Mouse (Mus musculus) kidney, postnatal 0 days (tissue): ENCODE results near the gene Cenpm. TPM values are rescaled to one million over a fixed set of nuclear protein-coding genes. Genes with fewer than 3 reads are reported as not detected.
"Not testable (repeated sequence)": the region's sequence is repeated elsewhere in the genome, so short reads cannot be mapped to it uniquely, and the experiment has no call there.

Experiments
- ATAC-seq: fragments of 200-750 bp; cut with Nextera tagmentation; replicated peaks from 2 replicates; pipeline ENCODE4 v1.8.0; 2017; ENCODE audit warnings: low read depth, moderate number of reproducible peaks, moderate TSS enrichment, moderate library complexity; ENCODE audit not compliant: low FRiP score
- DNase-seq: peaks from one replicate; pipeline ENCODE4 v3.0.0-alpha.2; 2016; ENCODE audit warnings: low spot score
- H3K27ac ChIP-seq: fragments of 300-500 bp; sonication (generic); 2 replicates; pipeline ENCODE4 v1.5.1; 2014; ENCODE audit warnings: mild to moderate bottlenecking
- H3K27me3 ChIP-seq: fragments of 300-500 bp; sonication (generic); 2 replicates; pipeline ENCODE4 v1.6.1; 2014; ENCODE audit warnings: low read length, mixed read lengths; ENCODE audit not compliant: insufficient read depth
- H3K36me3 ChIP-seq: fragments of 300-500 bp; sonication (generic); 2 replicates; pipeline ENCODE4 v1.6.1; 2014; ENCODE audit warnings: low read length, mixed read lengths; ENCODE audit not compliant: insufficient read depth
- H3K4me1 ChIP-seq: fragments of 300-500 bp; sonication (generic); replicated peaks from 2 replicates; pipeline ENCODE4 v1.6.1; 2014; ENCODE audit warnings: antibody characterized with exemption, low read length, mixed read lengths; ENCODE audit not compliant: insufficient read depth
- H3K4me2 ChIP-seq: fragments of 300-500 bp; sonication (generic); 2 replicates; pipeline ENCODE4 v1.6.1; 2014; ENCODE audit warnings: mild to moderate bottlenecking, low read length, moderate library complexity, mixed read lengths
- H3K4me3 ChIP-seq: fragments of 300-500 bp; sonication (generic); replicated peaks from 2 replicates; pipeline ENCODE4 v1.5.1; 2014; ENCODE audit warnings: low read depth, low read length
- H3K9ac ChIP-seq: fragments of 300-500 bp; sonication (generic); 2 replicates; pipeline ENCODE4 v1.6.1; 2014; ENCODE audit warnings: low read depth, low read length
- H3K9me3 ChIP-seq: fragments of 300-500 bp; sonication (generic); replicated peaks from 2 replicates; pipeline ENCODE4 v1.6.1; 2016; ENCODE audit warnings: low read length, inconsistent platforms, mixed read lengths
- CTCF ChIP-seq: IDR thresholded peaks from 2 replicates; pipeline ENCODE4 v1.5.1; 2016; ENCODE audit warnings: antibody characterized with exemption, low read depth, mild to moderate bottlenecking, moderate library complexity
- WGBS: fragments of 180-500 bp; shearing (Covaris S2); extraction: QIAGEN DNeasy Blood & Tissue Kit; methylation state at CpG from one replicate; pipeline ENCODE4 v1.1.7; 2014; 5-methylcytosine and 5-hydroxymethylcytosine counted together
- polyA plus RNA-seq: library from polyadenylated mRNA; unstranded; fragments of >200 nt; fragmentation: Nextera tagmentation; extraction: Ambion mirVana; gene quantifications from 2 replicates; pipeline ENCODE4 v1.2.1, GENCODE M21; 2015

Cenpm gene
- polyA plus RNA-seq, 1 experiment from 2014 or later, result 46.4 TPM

DNA sequence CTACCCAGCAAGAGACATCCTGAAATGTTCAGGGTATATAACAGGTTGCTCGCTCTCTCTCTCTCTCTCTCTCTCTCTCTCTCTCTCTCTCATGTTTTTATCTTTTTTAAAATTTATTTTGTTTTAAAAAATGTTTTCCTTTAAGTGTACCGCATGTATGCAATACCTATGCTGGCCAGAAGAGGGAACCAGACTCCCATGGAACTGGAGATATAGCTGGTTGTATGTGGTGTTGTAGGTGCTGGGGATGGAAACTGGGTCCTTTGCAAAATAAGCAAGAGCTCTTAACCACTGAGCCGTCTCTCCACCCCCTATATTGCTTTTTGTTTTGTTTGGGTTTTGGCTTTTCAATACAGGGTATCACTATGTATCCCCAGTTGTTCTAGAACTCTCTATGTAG is 7.0 kb upstream of the Cenpm start:
- Histone ChIP-seq H3K27ac (no peak overlapping the region), H3K4me3 (no peak overlapping the region), H3K4me1 (no peaks in the 10 kb centered on the region), H3K27me3 (no peaks in the 10 kb centered on the region), H3K4me2 (no peak overlapping the region), H3K36me3 (no peaks in the 10 kb centered on the region), H3K9ac (no peak overlapping the region), H3K9me3 (no peaks in the 10 kb centered on the region)
- TF ChIP-seq CTCF, result peak; percentile 48; the same call in 1 of the 2 replicates
- 95% methylated on average over 3 of the region's 3 CpGs for WGBS
- DNase-seq (no peak), ATAC-seq (no peak)

DNA sequence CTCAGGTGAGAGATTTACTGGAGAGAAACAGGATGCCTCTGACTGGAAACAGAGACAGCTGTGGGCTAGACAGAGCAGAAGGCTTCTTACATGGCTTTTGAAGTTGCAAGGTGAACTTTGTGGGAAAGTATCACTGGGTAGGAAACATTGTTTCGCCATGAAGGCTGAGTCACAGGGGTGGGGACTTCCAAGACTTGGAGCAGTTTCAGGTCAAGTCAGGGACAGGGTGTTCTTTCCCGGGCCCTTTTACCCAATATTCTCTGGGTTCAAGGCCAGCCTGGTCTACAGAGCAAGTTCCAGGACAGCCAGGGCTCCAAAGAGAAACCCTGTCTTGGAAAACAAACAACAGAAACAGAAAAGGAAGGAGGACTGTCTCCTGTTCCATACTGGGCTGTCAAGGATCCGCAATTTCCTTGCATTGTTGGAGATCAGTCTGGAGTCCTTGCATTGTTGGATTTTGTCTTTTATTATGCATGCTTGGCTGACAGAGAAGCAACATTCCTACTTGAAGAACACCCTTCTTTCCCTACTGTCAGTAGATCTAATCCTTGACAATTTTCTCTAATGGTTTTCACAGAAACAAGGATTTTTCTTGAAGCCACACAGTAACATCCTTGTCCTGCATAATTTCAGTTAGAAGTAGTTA is 2.7 kb upstream of the Cenpm start:
- no peak overlapping the region for H3K27ac ChIP-seq
- H3K4me2 ChIP-seq, result no peak overlapping the region
- 0 out of 2 replicates have a peak, but pooled peaks cover 5% of the 10 kb centered on the region for H3K4me1 ChIP-seq
- H3K36me3 ChIP-seq, result no peaks in the 10 kb centered on the region
- H3K9ac ChIP-seq, result no peak overlapping the region
- WGBS, result 67% methylated on average over 3 of the region's 3 CpGs
- H3K27me3 ChIP-seq, result no peaks in the 10 kb centered on the region
- DNase-seq (no peak), ATAC-seq (no peak)
- no peak for TF ChIP-seq CTCF
- H3K4me3 ChIP-seq, result no peak overlapping the region
- no peaks in the 10 kb centered on the region for H3K9me3 ChIP-seq

DNA sequence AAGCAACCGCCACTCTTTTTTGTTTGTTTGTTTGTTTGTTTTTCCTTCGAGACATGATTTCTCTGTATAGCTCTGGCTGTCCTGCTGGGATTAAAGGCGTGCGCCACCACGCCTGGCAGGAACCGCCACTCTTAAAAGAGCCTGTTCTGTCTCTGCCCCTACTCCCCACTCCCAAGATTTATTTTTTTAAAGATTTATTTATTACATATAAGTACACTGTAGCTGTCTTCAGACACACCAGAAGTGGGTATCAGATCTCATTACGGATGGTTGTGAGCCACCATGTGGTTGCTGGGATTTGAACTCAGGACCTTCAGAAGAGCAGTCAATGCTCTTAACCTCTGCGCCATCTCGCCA is 235 bp upstream of the Cenpm start:
- not testable (repeated sequence) for H3K4me1 ChIP-seq, DNase-seq, H3K36me3 ChIP-seq, H3K9me3 ChIP-seq, H3K27me3 ChIP-seq, H3K27ac ChIP-seq
- H3K9ac ChIP-seq, result peak overlapping the region; percentile 62; the same call in 1 of the 2 replicates
- peak overlapping the region; percentile 89 for H3K4me2 ChIP-seq
- 20% methylated on average over 9 of the region's 9 CpGs for WGBS
- peak; percentile 11; the same call in 1 of the 2 replicates for ATAC-seq
- peak overlapping the region; percentile 71 for H3K4me3 ChIP-seq

DNA sequence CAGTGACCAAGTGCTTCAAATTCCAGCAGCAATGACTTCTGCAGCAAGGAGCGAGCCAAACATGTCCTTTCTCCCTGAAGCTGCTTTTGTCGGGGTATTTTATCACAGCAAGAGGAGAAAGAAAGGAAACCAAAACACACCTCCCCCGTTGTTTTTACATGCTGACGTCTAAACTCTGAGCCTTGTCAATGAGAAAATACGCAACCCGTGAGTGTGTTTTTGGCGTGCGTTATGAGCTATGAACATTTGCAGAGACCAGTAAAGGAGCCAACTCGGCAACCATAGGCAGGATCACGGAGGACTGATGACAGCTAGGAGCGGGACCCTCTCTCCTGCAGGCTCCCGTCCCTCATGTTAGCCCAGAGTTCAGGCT is 820 bp downstream of the Cenpm start:
- WGBS, result 1% methylated on average over 12 of the region's 12 CpGs
- DNase-seq (no peak), ATAC-seq (no peak)
- no peaks in the 10 kb centered on the region for H3K9me3 ChIP-seq
- H3K4me1 ChIP-seq, result 0 out of 2 replicates have a peak, but pooled peaks cover 5% of the 10 kb centered on the region
- H3K36me3 ChIP-seq, result no peaks in the 10 kb centered on the region
- TF ChIP-seq CTCF, result no peak
- H3K4me2 ChIP-seq, result peak overlapping the region; percentile 89
- no peaks in the 10 kb centered on the region for H3K27me3 ChIP-seq
- H3K4me3 ChIP-seq, result peak overlapping the region; percentile 71
- no peak overlapping the region for H3K27ac ChIP-seq
- peak overlapping the region; percentile 62; the same call in 1 of the 2 replicates for H3K9ac ChIP-seq

DNA sequence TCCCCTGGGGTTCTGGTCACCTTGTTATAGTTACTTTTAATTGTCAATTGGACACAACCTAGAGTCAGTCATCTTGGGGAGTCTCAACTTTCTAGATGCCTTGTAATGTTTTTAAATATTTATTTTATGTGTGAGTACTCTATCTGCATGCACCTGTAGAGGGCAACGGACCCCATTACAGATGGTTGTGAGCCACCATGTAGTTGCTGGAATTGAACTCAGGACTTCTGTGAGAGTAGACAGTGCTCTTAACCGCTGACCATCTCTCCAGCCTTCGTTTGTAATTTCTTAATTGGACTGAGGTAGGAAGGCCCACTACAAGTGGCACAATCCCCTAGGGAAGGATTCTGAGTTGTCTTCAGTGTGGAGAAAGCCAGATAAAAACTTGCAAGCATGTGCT is 1.2 kb downstream of the Cenpm start:
- no peaks in the 10 kb centered on the region for H3K9me3 ChIP-seq
- 0 out of 2 replicates have a peak, but pooled peaks cover 5% of the 10 kb centered on the region for H3K4me1 ChIP-seq
- no peak for TF ChIP-seq CTCF
- no peaks in the 10 kb centered on the region for H3K27me3 ChIP-seq
- peak overlapping the region; percentile 89 for H3K4me2 ChIP-seq
- H3K27ac ChIP-seq, result no peak overlapping the region
- H3K36me3 ChIP-seq, result no peaks in the 10 kb centered on the region; the same call in 1 of the 2 replicates
- H3K9ac ChIP-seq, result peak overlapping the region; percentile 62; the same call in 1 of the 2 replicates
- H3K4me3 ChIP-seq, result peak overlapping the region; percentile 71; the same call in 1 of the 2 replicates
- no peak for DNase-seq
- 79% methylated on average over 3 of the region's 3 CpGs for WGBS
- no peak for ATAC-seq

DNA sequence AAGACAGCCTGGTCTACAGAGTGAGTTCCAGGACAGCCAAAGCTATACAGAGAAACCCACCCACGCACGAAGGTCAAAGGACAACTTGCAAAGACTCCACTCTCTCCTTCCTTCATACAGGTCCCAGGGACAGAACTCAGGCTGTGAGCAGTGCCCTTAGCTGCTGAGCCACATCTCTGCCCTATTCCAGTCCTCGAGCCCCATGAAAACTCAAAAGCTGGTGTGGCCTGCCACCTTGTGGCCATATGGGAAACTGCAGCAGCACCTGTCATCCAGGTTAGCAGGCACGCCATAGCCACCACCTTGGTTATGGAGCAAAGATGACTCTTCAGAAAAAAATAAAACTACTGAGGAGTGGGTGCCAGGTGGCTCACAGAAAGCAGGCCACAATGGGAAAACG is 8.0 kb downstream of the Cenpm start:
- ATAC-seq, result peak; percentile 61

More for the DNA sequence above, 8.0 kb downstream of the Cenpm start:
- no peak overlapping the region for H3K4me3 ChIP-seq
- H3K4me2 ChIP-seq, result no peak overlapping the region
- H3K4me1 ChIP-seq, result no peaks in the 10 kb centered on the region; the same call in 1 of the 2 replicates
- WGBS, result 22% methylated on average over 5 of the region's 5 CpGs
- no peaks in the 10 kb centered on the region for H3K27me3 ChIP-seq
- H3K9ac ChIP-seq, result no peak overlapping the region
- no peak overlapping the region for H3K27ac ChIP-seq
- H3K9me3 ChIP-seq, result no peaks in the 10 kb centered on the region
- peak; percentile 84 for DNase-seq
- H3K36me3 ChIP-seq, result no peaks in the 10 kb centered on the region; the same call in 1 of the 2 replicates
- TF ChIP-seq CTCF, result peak; percentile 98
